Comparison of ENCODE assay signal across 8 mouse cellular contexts in genomic region chr19:38818191-38818590, GRCm38 (mm10). TPM values are rescaled to one million over a fixed set of nuclear protein-coding genes. Genes with fewer than 3 reads are reported as not detected.
DNase-seq lines count a peak whose midpoint lies in the region; ATAC-seq and TF ChIP-seq lines count a peak whose summit lies in the region.

No protein-coding gene starts in this region.

- H3K4me1 ChIP-seq in heart, embryonic 12.5 days (replicated peaks), result peaks cover 8% of the 10 kb centered on the region
- H3K4me1 ChIP-seq in CH12.LX (ENCODE audit: control insufficient read depth in 1 of 2, insufficient read depth in 2 of 2), result peaks cover 7 to 13% of the 10 kb centered on the region in 2 experiments; a peak in 3 of 4 replicates
- H3K4me1 ChIP-seq in forebrain, embryonic 15.5 days, result peaks cover 19% of the 10 kb centered on the region
- H3K4me1 ChIP-seq in liver, embryonic 15.5 days (replicated peaks), result peaks cover 39% of the 10 kb centered on the region

- in situ Hi-C loops in CH12.LX (cut with MboI; ENCODE audit: low pct_ligation_motif_present, low pct_unique_long_range_greater_than_20kb, low sequenced_read_pairs), result no loop called here

- H3K4me3 ChIP-seq in heart, embryonic 12.5 days, result peak overlapping the region; percentile 97
- peak overlapping the region; percentile 67 to 86 (median 78) for H3K4me3 ChIP-seq in CH12.LX (replicated peaks in 1 of 3; ENCODE audit: low read depth in 2 of 3, low read length in 2 of 3, poor library complexity in 1 of 3)
- peak overlapping the region; percentile 86 for H3K4me3 ChIP-seq in forebrain, embryonic 15.5 days
- peak overlapping the region; percentile 86 for H3K4me3 ChIP-seq in liver, embryonic 15.5 days (replicated peaks)

- dilution Hi-C loops in CH12.LX (cut with MboI; ENCODE audit: extremely low pct_ligation_motif_present, extremely low pct_unique_long_range_greater_than_20kb, low sequenced_read_pairs), result no loop called here

- no peak overlapping the region for H3K27ac ChIP-seq in heart, embryonic 12.5 days (ENCODE audit: poor library complexity, severe bottlenecking)
- H3K27ac ChIP-seq in CH12.LX (ENCODE audit: insufficient read depth, low read depth), result no peak overlapping the region
- no peak overlapping the region for H3K27ac ChIP-seq in forebrain, embryonic 15.5 days (replicated peaks)
- no peak overlapping the region for H3K27ac ChIP-seq in liver, embryonic 15.5 days (replicated peaks)

- no peak for TF ChIP-seq POLR2A in CH12.LX (IDR thresholded peaks at IDR 0.05; ENCODE audit: low read depth, low read length)

- H3K79me2 ChIP-seq in CH12.LX (replicated peaks; ENCODE audit: control insufficient read depth, extremely low read depth, insufficient read depth, poor library complexity, severe bottlenecking), result peaks cover 20% of the 10 kb centered on the region

- H3K36me3 ChIP-seq in heart, embryonic 12.5 days, result peaks cover 27% of the 10 kb centered on the region
- H3K36me3 ChIP-seq in CH12.LX (replicated peaks in 1 of 2; ENCODE audit: control insufficient read depth in 1 of 2, insufficient read depth in 1 of 2, low read length in 1 of 2), result peaks cover 26 to 38% of the 10 kb centered on the region in 2 experiments
- H3K36me3 ChIP-seq in forebrain, embryonic 15.5 days, result peaks cover 26% of the 10 kb centered on the region
- H3K36me3 ChIP-seq in liver, embryonic 15.5 days (replicated peaks), result peaks cover 27% of the 10 kb centered on the region

- no peak for DNase-seq in heart, adult 8-10 months (ENCODE audit: low spot score)
- DNase-seq in CH12.LX (ENCODE audit: extremely low read depth), result peak; percentile 9
- DNase-seq in adrenal gland, postnatal 25 days, result no peak
- no peak for DNase-seq in ovary, adult 18-20 months (ENCODE audit: low spot score)
- DNase-seq in cerebellum, adult 11-12 months, result no peak

- no peak for TF ChIP-seq EP300 in CH12.LX (IDR thresholded peaks at IDR 0.05; ENCODE audit: low read length)

- H3K9me3 ChIP-seq in heart, embryonic 12.5 days (replicated peaks), result no peaks in the 10 kb centered on the region
- no peaks in the 10 kb centered on the region for H3K9me3 ChIP-seq in CH12.LX (replicated peaks; ENCODE audit: low read length)
- H3K9me3 ChIP-seq in forebrain, embryonic 15.5 days, result no peaks in the 10 kb centered on the region
- no peaks in the 10 kb centered on the region for H3K9me3 ChIP-seq in liver, embryonic 15.5 days (replicated peaks)

- H3K4me2 ChIP-seq in heart, embryonic 12.5 days, result peak overlapping the region; percentile 90
- H3K4me2 ChIP-seq in CH12.LX (ENCODE audit: insufficient read depth, low read depth, poor library complexity, severe bottlenecking), result peak overlapping the region; percentile 96
- peak overlapping the region; percentile 87 for H3K4me2 ChIP-seq in forebrain, embryonic 15.5 days (replicated peaks)
- peak overlapping the region; percentile 92 for H3K4me2 ChIP-seq in liver, embryonic 15.5 days

- peak overlapping the region; percentile 91 for H3K9ac ChIP-seq in heart, embryonic 12.5 days
- H3K9ac ChIP-seq in CH12.LX (ENCODE audit: insufficient read depth, low read depth), result peak overlapping the region; percentile 81
- H3K9ac ChIP-seq in forebrain, embryonic 15.5 days (replicated peaks), result peak overlapping the region; percentile 79
- H3K9ac ChIP-seq in liver, embryonic 15.5 days, result peak overlapping the region; percentile 81

- H3K27me3 ChIP-seq in heart, embryonic 12.5 days (replicated peaks), result no peaks in the 10 kb centered on the region
- no peaks in the 10 kb centered on the region for H3K27me3 ChIP-seq in CH12.LX (replicated peaks)
- H3K27me3 ChIP-seq in forebrain, embryonic 15.5 days, result no peaks in the 10 kb centered on the region
- no peaks in the 10 kb centered on the region for H3K27me3 ChIP-seq in liver, embryonic 15.5 days

- TF ChIP-seq CTCF in CH12.LX (conservative IDR thresholded peaks at IDR 0.05 in 1 of 2, IDR thresholded peaks at IDR 0.05 in 1 of 2; ENCODE audit: low read depth in 2 of 2, low read length in 2 of 2), result no peak

- 45% methylated on average over 8 of the region's 8 CpGs for WGBS in heart, embryonic 12.5 days
- 43% methylated on average over 8 of the region's 8 CpGs for whole genome bisulfite sequencing in forebrain, embryonic 15.5 days
- WGBS in liver, embryonic 15.5 days (ENCODE audit: insufficient replicate concordance), result 19% methylated on average over 8 of the region's 8 CpGs

- ATAC-seq in heart, embryonic 12.5 days (ENCODE audit: insufficient number of reproducible peaks, low FRiP score), result no peak
- ATAC-seq in forebrain, embryonic 15.5 days (replicated peaks), result no peak
- no peak for ATAC-seq in liver, embryonic 15.5 days (ENCODE audit: insufficient read depth)

- no peak for TF ChIP-seq RAD21 in CH12.LX (IDR thresholded peaks at IDR 0.05; ENCODE audit: low read depth, low read length)

TF ChIP-seq in CH12.LX, 34 proteins besides CTCF, POLR2A, EP300 and RAD21:
- no peak for TF ChIP-seq SIN3A (IDR thresholded peaks at IDR 0.05; ENCODE audit: low read length)
- peak; percentile 64 for TF ChIP-seq BHLHE40 (IDR thresholded peaks at IDR 0.05; ENCODE audit: low read depth, low read length)
- TF ChIP-seq MYC (IDR thresholded peaks at IDR 0.05; ENCODE audit: low read depth, low read length), result 0 out of 2 replicates have a peak, but pooled peaks have one; percentile 36

RNA-seq across cellular contexts. Expression of gene Noc3l, which starts 0.8 kb away (rescaled TPM):
- 5.7 and 6.0 TPM in 2 replicates for polyA plus RNA-seq in heart, embryonic 12.5 days (2016; fragmentation: Nextera tagmentation; extraction: Ambion mirVana)
- total RNA-seq in heart, adult 8-10 months (2022), result 1 to 10 TPM; 6.6 to 6.9 (median 6.7) TPM
- total RNA-seq in CH12.LX (2012; rRNA removed), result 15.1 and 23.2 TPM in 2 replicates
- total RNA-seq in CH12.LX (2014; rRNA removed), result 38.3 and 41.3 TPM in 2 replicates
- polyA plus RNA-seq in CH12.LX (2012; ENCODE audit: insufficient read length, low read depth), result 32.9 and 34.9 TPM in 2 replicates
- polyA plus RNA-seq in forebrain, embryonic 15.5 days (2015; fragmentation: Nextera tagmentation; extraction: Ambion mirVana), result 6.0 and 7.1 TPM in 2 replicates
- 3.1 and 3.2 TPM in 2 replicates for polyA plus RNA-seq in liver, embryonic 15.5 days (2015; fragmentation: Nextera tagmentation; extraction: Ambion mirVana)
- total RNA-seq in adrenal gland, postnatal 25 days (2021), result 16.1 and 17.7 TPM in 2 replicates

RNA-seq across cellular contexts. Expression of gene Tbc1d12, which starts 18.2 kb away (rescaled TPM):
- 2.3 and 3.1 TPM in 2 replicates for polyA plus RNA-seq in heart, embryonic 12.5 days (2016; fragmentation: Nextera tagmentation; extraction: Ambion mirVana)
- 1 to 10 TPM; 5.5 to 6.7 (median 6.3) TPM for total RNA-seq in heart, adult 8-10 months (2022)
- total RNA-seq in CH12.LX (2012; rRNA removed) (1.6 and 1.7 TPM in 2 replicates), CH12.LX (2014; rRNA removed) (3.2 and 4.4 TPM in 2 replicates)
- 1.9 and 2.0 TPM in 2 replicates for polyA plus RNA-seq in CH12.LX (2012; ENCODE audit: insufficient read length, low read depth)
- polyA plus RNA-seq in forebrain, embryonic 15.5 days (2015; fragmentation: Nextera tagmentation; extraction: Ambion mirVana), result 4.4 and 5.0 TPM in 2 replicates
- 1.1 and 1.2 TPM in 2 replicates for polyA plus RNA-seq in liver, embryonic 15.5 days (2015; fragmentation: Nextera tagmentation; extraction: Ambion mirVana)
- 9.3 and 9.9 TPM in 2 replicates for total RNA-seq in adrenal gland, postnatal 25 days (2021)
